Mouse (Mus musculus): Measurements from ENCODE around the gene Sh3gl1.

Sh3gl1 gene

DNA sequence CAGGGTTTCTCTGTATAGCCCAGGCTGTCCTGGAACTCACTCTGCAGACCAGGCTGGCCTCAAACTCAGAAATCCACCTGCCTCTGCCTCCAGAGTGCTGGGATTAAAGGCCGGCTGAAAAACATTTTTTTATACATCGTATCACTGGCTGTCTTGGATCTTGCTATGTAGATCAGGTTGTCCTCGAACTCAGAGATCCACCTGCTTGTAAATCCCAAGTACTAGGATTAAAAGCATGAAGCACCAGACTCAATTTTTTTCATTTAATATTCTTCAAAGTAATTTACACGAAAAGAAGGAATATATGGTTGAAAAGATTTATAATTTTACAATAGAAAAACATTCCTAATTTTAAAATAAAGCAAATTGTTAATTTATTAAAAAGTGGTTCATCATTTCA lies 2.9 kb upstream of the Sh3gl1 start:
- no peak for DNase-seq

GRCm38 (mm10) chr17:56038583-56039261 lies 2.3 kb upstream of the Sh3gl1 start:
- no peak for DNase-seq

DNA sequence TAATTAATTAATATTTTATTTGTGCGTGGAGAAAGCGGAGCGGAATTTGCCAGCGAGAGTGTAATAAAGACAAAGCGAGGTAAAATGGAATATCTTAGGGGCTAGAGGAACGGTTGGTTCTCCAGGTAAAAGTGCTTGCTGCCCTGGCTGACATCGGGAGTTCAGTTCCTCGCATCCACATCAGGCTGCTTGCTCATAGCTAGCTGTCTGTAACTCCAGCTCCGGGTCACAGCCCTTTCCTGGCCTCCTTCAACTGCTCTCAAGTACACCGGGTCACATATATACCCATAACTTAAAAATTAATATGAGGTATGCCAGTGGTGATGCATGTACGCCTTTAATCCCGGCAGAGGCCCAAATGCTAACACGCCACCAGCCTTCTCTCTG lies 459 bp upstream of the Sh3gl1 start:
- no peak for DNase-seq

DNA sequence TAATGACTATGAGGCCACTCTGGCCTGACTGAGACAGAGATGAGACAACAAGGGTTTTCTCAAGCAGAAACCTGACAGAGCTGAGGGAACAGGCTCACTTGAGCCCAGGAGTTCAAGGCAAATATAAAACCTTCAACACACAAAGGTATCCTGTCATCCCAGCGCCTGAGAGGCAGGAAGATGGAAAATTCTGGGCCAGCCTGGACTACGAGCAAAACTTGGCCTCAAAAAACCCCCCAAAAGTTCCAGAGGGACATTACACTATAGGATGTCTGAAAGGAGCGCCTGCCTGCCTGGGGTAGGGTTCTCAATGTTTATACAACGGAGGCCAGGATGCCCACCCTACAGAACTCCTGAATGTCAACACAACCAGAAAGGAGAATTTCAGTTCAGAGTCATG lies 1.2 kb downstream of the Sh3gl1 start:
- no peak for DNase-seq

DNA sequence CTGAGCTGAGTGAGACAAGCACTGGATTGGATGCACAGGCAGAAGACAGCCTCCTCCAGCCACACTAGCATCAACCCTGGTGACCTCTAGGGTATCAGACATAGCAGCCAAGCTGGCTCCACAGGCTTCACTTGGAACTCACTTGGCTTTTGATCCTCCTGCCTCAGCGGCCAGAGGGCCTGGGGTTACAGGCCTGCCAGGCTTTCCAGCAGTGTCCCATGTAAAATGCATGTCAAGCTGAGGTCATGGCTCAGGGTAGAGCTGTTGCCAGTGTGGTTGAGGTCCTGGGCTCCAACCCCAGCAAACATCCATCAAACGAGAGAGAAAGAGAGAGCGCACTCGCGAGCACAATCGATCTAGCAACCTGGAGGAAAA lies 1.7 kb downstream of the Sh3gl1 start:
- no peak for DNase-seq

GRCm38 (mm10) chr17:56034040-56034725 lies 2.3 kb downstream of the Sh3gl1 start:
- DNase-seq: no peak

DNA sequence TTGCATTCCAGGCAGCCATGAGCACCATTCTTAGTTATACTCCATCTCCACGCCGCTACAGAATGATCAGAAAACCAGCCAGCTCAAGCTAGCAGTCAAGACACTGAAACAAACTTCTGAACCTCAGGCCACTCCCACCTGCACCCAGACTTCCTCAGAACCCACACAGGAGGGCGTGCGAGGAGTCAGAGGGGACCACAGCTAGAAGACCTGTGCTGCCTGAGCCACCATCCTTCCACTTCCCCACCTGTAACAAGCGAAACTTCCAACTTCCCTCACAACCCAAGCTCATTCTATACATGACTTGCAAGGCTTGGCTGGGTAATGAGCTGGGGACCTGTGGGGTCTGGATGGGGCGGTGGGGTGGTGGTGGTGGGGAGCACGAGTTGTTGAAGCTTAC lies 3.6 kb downstream of the Sh3gl1 start:
- DNase-seq: no peak

GRCm38 (mm10) chr17:56032127-56032733 lies 4.2 kb downstream of the Sh3gl1 start:
- no peak for DNase-seq

DNA sequence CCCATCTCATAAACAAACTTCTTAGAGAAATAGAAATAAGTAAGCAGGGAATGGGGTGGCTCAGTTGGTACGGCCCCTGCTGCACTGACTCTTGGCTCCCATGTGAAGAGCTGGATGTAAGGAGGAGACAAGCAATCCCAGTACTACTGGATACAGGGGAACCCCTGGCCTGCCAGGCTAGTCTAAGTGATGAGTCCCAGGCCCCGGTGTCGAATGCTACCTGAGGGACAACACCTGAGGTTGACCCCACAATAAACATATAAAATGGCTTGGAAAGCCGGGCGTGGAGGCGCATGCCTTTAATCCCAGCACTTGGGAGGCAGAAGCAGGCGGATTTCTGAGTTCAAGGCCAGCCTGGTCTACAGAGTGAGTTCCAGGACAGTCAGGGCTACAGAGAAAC lies 5.0 kb downstream of the Sh3gl1 start:
- DNase-seq: no peak

- no peak for DNase-seq
Observed at GRCm38 (mm10) chr17:56030919-56031318, 5.5 kb downstream of the Sh3gl1 start.

GRCm38 (mm10) chr17:56030238-56030870 lies 6.1 kb downstream of the Sh3gl1 start:
- DNase-seq: no peak

- DNase-seq: no peak
Observed at GRCm38 (mm10) chr17:56027801-56028441, 8.5 kb downstream of the Sh3gl1 start.

DNA sequence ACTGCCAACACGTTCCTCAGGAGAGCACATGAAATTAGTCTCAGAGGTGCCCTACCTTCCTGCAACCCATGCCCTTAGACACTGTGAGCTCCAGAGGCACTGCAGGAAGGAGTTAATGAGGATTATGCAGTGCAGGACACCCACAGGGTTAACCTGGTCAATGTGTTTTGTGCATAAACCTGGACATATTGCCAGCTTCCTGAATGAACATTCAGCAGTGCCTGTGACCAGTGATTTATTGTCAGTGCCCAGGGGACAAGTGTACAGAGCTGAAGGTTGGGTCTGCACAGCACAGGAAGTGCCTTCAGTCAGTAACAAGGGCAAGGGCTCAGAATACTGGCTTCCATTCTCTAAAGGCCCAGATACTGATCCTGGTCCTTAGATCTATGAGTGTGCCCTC lies 9.6 kb downstream of the Sh3gl1 start:
- no peak for DNase-seq

- no peak for DNase-seq
Observed at GRCm38 (mm10) chr17:56026303-56026702, 10.1 kb downstream of the Sh3gl1 start.

DNA sequence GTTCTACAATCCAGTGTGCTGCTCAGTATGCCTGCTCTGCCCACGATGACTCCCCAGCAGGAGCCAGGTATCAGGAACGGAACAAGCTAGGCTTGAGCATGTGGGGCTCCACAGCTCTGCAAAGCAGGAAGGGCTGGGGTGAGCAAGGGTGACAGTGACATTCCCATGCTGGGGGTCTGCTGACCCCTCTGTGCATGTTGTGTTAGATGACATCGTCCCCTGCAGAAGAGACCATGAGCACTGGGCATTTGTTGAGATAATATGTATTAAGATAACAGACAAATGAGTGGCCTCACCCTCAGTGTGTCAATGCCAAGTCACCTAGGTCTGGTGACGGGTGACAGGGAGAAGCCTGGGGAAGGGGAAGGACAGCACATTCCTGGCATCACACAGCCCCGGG lies 11.5 kb downstream of the Sh3gl1 start:
- no peak for DNase-seq

DNA sequence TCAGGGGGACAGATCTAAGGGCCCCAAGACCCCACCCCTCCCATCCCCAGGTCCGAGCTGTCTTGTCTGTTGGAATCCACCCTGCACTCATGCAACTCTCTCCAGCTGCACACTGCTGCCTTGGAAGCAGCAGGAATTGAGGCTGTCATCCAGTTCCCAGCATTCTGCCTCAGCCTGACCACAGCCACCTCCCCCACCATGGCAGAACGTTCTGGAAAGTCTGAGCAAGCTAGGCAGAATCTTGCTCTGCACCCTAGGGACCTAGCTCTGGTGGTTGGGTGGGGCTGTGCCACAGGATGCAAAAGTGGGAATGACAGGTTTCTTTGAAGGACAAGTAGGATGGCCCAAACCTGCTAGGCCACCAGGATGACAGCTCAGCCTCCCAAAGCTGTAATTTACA lies 12.0 kb downstream of the Sh3gl1 start:
- DNase-seq: no peak

DNA sequence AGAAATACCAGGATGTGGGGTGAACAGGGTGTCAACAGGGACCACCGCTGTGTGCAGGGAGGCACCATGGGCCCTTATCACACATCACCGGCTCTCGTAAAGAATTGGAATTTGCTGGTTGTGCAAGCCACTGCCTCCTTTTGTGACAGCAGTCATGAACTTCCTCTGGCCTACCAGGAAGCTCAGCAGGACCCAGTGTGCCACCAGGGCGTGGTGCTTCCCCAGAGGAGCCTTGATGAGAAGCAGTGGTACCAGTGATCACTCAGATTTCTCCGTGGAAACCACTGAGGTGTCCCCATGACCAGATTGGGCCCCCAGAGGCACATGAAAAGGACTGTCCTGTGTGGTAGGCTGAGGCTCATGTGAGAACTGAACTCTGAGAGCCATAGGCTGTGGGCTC lies 13.0 kb downstream of the Sh3gl1 start:
- DNase-seq: no peak

GRCm38 (mm10) chr17:56022989-56023290 lies 13.5 kb downstream of the Sh3gl1 start:
- no peak for DNase-seq

GRCm38 (mm10) chr17:56022131-56022988 lies 14.1 kb downstream of the Sh3gl1 start:
- DNase-seq: no peak

DNA sequence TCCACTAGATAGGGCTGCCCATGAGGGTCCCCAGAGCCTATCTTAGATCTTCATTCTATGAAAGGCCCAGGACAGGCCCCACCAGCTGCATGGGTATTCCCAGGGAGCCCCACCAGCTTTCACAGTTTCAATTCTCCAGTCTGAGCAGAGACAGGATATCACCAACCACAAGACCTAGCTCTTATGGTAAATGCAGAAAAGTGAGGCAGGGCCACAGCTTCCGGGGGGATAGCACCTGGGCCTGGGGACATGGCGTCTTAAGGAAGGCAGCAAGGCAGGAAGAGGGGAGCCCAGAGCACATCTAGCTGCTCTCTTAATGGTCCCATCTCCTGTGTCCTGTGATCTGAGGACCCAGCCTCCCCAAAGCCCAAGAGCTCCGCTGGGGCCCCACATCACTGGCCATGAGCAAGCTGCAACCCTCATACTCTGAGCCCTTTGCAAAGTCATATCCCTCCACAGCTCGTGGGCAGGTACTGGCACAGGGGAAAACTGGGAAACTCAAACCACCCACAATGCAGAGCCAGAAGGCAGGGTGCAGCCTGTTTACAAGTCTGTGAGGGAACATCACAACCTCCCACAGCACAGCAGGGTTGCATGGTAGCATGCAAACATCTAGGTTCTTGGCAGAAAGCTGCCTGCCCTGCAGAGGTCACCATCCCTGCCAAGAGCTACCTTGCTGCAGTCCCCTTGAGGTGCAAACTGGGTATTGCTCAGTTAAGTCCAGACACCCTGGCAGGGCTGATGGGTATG lies 15.1 kb downstream of the Sh3gl1 start:
- no peak for DNase-seq

DNA sequence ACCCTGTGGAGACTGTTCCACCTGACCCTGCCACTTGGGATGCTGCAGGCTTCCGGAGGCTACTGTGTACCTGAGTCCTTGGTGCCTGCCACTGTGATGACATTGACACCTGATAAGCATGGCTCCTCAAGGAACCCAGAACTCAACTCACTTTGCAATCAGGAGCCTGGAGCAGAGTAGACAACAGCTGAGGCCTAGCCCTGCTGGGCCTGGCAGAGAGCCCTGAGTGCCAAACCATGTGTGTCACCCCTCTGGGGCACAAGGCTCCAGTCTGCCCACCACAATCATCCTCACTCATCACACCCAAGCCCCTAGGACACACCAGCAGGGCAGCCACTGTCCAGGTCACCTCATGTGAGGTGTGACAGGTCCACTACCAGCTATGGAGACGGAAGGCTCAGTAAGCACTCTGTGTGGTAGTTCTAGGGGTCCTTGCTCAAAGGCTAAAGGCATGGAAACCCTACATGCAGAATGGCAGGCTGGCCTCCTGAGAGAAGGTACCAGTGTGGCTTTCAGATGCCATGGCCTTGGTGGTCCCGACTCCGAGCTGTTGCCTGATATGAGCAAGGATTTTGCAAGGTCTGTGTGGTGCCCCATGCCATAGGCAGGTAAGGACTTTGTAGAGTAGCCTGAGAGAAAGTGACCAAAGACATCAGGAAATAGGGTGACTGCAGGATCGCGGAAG lies 15.9 kb downstream of the Sh3gl1 start:
- DNase-seq: no peak
